Mouse (Mus musculus) CD4-positive naive resting alpha-beta T cell, adult 57 days (primary cell): ENCODE measurements around the gene Akt2. TPM values are rescaled to one million over a fixed set of nuclear protein-coding genes. Genes with fewer than 3 reads are reported as not detected.

Experiments
- total RNA-seq: library from RNA; stranded (reverse); gene quantifications from one replicate; pipeline ENCODE4 v1.2.4, GENCODE M21; 2023

Akt2 gene
- 137 TPM for total RNA-seq

GRCm38 (mm10) chr7:27591266-27592216 lies at the start of gene Akt2:
TSS of gene Akt2 (plus strand) at chr7:27591552.

GRCm38 (mm10) chr7:27552931-27553513 lies 38.3 kb upstream of the Akt2 start, which contains the start of the genes Pld3 and 2310022A10Rik:
TSS of gene Pld3 (minus strand) at chr7:27553218.
TSS of gene 2310022A10Rik (plus strand) at chr7:27553233.

DNA sequence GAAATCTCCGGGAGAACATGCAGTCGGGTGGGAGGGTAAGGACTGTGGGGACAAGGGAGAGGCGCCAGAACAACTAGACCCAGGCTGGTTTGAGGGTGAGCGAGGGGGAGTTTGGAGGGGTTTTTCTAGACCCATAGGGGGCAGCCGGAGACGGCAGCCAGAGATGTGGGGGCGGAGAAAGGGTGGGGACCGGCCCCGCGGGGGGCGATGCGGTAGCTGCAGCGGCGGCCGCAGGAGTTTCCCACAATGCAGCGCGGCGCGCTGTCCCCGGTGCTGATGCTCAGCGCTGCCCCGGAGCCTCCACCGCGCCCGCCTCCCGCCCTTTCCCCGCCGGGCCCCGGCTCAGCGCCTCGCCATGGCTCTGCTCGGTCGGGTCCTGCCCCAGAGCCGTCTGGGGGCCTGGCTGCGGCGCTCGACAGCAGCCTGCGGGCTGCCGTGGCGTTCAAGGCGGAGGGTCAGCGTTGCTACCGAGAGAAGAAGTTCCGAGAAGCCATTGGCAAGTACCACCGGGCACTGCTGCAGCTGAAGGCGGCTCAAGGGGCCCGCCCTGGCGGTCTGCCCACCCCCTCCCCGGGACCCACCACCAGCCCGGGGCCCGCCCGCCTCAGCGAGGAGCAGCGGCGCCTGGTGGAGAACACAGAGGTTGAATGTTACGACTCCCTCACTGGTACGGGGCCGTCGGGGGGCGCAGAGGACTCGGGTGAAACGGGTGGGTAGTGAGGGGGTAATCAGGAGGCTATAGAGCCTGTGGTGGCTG lies 62.5 kb downstream of the Akt2 start, which contains the start of gene Ttc9b:
Gene Ttc9b, plus strand, starts transcription at position 235 of the 757 bp plus-strand sequence.

DNA sequence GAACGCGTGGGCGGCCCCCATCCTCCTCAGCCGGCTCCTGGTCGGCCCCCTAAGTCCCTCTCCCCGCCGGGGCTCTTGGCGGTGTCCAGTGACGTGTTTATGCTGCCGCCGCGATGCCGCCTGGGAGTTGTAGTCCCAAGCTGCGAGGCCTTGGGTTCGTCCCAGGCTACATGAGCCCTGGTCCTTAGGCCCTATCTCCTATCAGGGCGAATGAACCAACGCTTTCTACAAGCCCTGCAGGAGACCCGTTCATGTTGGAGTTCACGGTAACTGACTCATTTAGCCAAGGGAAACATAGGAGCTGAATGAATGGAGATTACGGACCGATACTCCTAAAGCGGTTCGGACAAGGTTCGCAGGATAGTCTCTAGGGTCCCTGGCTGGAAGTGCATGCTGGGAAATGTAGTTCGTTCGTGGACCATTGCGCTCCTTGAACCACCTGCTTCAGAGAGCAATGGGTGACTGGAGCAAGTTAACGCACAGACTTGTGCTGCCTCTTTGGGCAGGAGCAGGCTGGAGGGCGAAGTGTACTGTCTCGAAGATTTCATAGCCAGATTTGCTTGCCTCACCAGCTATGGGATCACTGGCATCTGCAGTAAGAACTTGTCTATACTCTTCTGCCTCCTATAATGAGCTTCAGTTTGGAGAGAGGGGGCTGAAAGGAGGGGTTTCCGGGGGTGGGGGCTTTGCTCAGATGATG lies 83.3 kb downstream of the Akt2 start, which contains the start of gene Map3k10:
Gene Map3k10, minus strand, starts transcription at position 77 of the 700 bp plus-strand sequence.

DNA sequence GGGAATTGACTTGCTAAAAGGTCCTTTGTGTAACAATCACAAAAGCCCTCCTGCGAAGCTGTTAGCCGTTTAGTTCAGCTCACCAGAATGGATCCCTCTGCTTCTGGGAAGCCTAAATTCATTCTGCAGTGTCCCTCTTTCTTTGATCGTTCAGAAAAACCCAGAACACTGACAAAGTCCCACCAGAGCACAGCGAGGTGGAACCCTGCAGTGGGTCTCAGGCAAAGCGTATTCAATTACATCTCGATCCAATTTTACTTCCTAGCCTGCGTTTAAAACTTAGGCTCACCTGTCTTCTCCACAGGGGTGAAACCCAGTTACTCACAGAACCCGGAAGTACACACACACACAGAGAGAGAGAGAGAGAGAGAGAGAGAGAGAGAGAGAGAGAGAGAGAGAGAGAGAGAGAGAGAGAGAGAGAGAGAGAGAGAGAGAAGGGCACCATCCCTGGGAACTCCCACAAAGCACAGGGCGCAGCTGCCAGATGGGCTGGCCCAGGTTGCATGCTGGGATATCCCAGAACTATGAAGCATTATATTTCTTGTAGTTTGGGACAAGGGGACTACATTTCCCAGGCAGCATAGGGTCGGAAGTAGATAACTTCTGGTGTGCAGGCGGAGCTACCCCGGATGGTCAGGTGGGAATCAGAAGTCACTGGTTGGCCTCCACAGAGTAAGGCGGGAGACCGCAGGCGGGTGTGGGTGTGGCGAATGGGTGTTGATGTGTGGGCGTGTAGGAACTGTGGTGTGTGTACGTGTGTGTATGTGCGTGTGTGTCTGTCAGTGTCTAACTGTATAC lies 97.7 kb downstream of the Akt2 start, which contains the start of gene Zfp607b:
Gene Zfp607b, plus strand, starts transcription at position 526 of the 798 bp plus-strand sequence.

Other genes with a start within 250 kb of the Akt2 start
- gene Shkbp1, start 235.5 kb upstream of the Akt2 start, total RNA-seq: 70.0 TPM
- gene Gm20479, start 234.1 kb upstream of the Akt2 start, total RNA-seq: 5.5 TPM
- not detected for gene Sptbn4, start 143.9 kb upstream of the Akt2 start, total RNA-seq
- 14.0 TPM for gene Blvrb, start 143.6 kb upstream of the Akt2 start, total RNA-seq
- gene Sertad3, start 117.8 kb upstream of the Akt2 start, total RNA-seq: 12.6 TPM
- 53.7 TPM for gene Sertad1, start 104.6 kb upstream of the Akt2 start, total RNA-seq
- gene Prx, start 92.2 kb upstream of the Akt2 start, total RNA-seq: 1.9 TPM
- 0.24 TPM for gene Hipk4, start 68.3 kb upstream of the Akt2 start, total RNA-seq
- 126 TPM for gene Pld3, start 38.3 kb upstream of the Akt2 start, total RNA-seq
- gene 2310022A10Rik, start 38.3 kb upstream of the Akt2 start, total RNA-seq: 21.8 TPM
- gene Ttc9b, start 62.4 kb downstream of the Akt2 start, total RNA-seq: not detected
- 16.1 TPM for gene Map3k10, start 83.0 kb downstream of the Akt2 start, total RNA-seq
- gene Zfp607b, start 97.8 kb downstream of the Akt2 start, total RNA-seq: 0.80 TPM
- 12.4 TPM for gene Zfp60, start 139.8 kb downstream of the Akt2 start, total RNA-seq
- gene Zfp626, start 215.6 kb downstream of the Akt2 start, total RNA-seq: 9.8 TPM
- gene Zfp59, start 247.1 kb downstream of the Akt2 start, total RNA-seq: 4.1 TPM